Mouse (Mus musculus) spleen, postnatal 14 days (tissue): ENCODE measurements around the gene Ugp2.

Experiments used
- DNase-seq, 2 experiments: peaks; one replicate each; pipeline ENCODE4 v3.0.0; 2021 to 2022; ENCODE audit warnings: low spot score in 2 of 2

Ugp2 gene

GRCm38 (mm10) chr11:21371122-21371806 is at the start of gene Ugp2:
Gene Ugp2, minus strand, starts transcription at chr11:21371201.
- peak; percentile 92 to 93 for DNase-seq

- no peak for DNase-seq
Observed at GRCm38 (mm10) chr11:21414911-21415381, 43.9 kb upstream of the Ugp2 start.

GRCm38 (mm10) chr11:21406668-21407067 is 35.7 kb upstream of the Ugp2 start:
- no peak for DNase-seq

- DNase-seq: no peak
Observed at GRCm38 (mm10) chr11:21406141-21406540, 35.1 kb upstream of the Ugp2 start.

- no peak for DNase-seq
Observed at GRCm38 (mm10) chr11:21403877-21404276, 32.9 kb upstream of the Ugp2 start.

- DNase-seq: no peak
Observed at GRCm38 (mm10) chr11:21402481-21403254, 31.7 kb upstream of the Ugp2 start.

- no peak for DNase-seq
Observed at GRCm38 (mm10) chr11:21401248-21401647, 30.2 kb upstream of the Ugp2 start.

- no peak for DNase-seq
Observed at GRCm38 (mm10) chr11:21399186-21399681, 28.2 kb upstream of the Ugp2 start.

- no peak for DNase-seq
Observed at GRCm38 (mm10) chr11:21398464-21398863, 27.5 kb upstream of the Ugp2 start.

GRCm38 (mm10) chr11:21386790-21387189 is 15.8 kb upstream of the Ugp2 start:
- DNase-seq: no peak

- no peak for DNase-seq
Observed at GRCm38 (mm10) chr11:21374096-21374495, 3.1 kb upstream of the Ugp2 start.

GRCm38 (mm10) chr11:21370399-21371121 is 441 bp downstream of the Ugp2 start:
- peak; percentile 22 to 34 for DNase-seq

GRCm38 (mm10) chr11:21369248-21370016 is 1.6 kb downstream of the Ugp2 start:
- no peak for DNase-seq

- DNase-seq: no peak
Observed at GRCm38 (mm10) chr11:21368466-21368865, 2.5 kb downstream of the Ugp2 start.

GRCm38 (mm10) chr11:21363144-21363940 is 7.7 kb downstream of the Ugp2 start:
- DNase-seq: no peak

GRCm38 (mm10) chr11:21351296-21351695 is 19.7 kb downstream of the Ugp2 start:
- no peak for DNase-seq

- DNase-seq: no peak
Observed at GRCm38 (mm10) chr11:21348890-21349289, 22.1 kb downstream of the Ugp2 start.

- no peak for DNase-seq
Observed at GRCm38 (mm10) chr11:21346020-21346419, 25.0 kb downstream of the Ugp2 start.

GRCm38 (mm10) chr11:21343490-21343889 is 27.5 kb downstream of the Ugp2 start:
- DNase-seq: no peak

GRCm38 (mm10) chr11:21339088-21339487 is 31.9 kb downstream of the Ugp2 start:
- no peak for DNase-seq

- DNase-seq: no peak
Observed at GRCm38 (mm10) chr11:21337855-21338254, 33.1 kb downstream of the Ugp2 start.
